Mouse (Mus musculus) testis, adult 2 months (tissue): Measurements from ENCODE around the gene Cntn2.

Experiments used
- CTCF ChIP-seq: fragments of 200-500 bp; IDR thresholded peaks from 2 replicates; pipeline ENCODE4 v1.5.1; 2012; ENCODE audit warnings: low read depth, mild to moderate bottlenecking, inconsistent platforms, low read length, moderate library complexity; ENCODE audit not compliant: control insufficient read depth, insufficient read depth, insufficient replicate concordance
- POLR2A ChIP-seq: fragments of 200-500 bp; IDR thresholded peaks from 2 replicates; pipeline ENCODE4 v1.6.1; 2012; ENCODE audit warnings: low read depth, mild to moderate bottlenecking, inconsistent platforms, low read length, moderate library complexity; ENCODE audit not compliant: control insufficient read depth

DNA sequence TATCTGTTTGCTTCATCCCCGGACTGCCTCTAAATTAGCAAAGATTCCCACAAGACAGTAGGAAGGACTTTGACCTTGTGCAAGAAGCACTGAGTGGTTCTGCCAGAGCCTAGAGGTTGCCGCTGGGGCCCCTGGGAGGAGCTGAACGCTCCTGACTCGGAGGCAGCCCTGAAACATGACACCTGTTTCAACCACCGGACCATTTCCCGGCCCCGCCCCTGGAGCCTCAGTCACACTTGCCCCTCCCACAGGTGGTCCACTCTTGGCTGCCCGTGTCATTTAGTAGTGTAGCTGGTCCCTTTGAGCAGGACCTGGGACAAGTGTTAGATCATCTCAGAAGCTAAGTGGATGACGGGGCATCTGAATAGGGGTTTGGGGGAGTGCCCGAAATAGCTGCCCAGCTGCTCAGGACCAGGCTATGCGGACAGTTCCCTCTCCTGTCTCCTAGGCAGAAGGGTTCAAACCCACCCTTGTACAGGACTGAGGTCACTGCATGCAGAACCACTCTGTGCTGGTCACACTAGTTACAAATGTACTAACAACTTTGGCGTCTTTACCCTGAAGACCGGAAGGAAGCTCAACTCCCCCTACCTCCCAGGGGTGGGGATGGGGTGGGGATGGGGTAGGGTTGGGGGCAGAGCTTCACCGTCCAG, 1.8 kb downstream of the Cntn2 start:
- TF ChIP-seq CTCF (no peak), POLR2A (no peak)
